Mouse (Mus musculus) neutrophil, adult 5-6 weeks (primary cell): ENCODE data around the gene Cyp20a1. TPM values are rescaled to one million over a fixed set of nuclear protein-coding genes. Genes with fewer than 3 reads are reported as not detected.

Experiments used
- ATAC-seq: fragments of 151-379, 151-347 bp; 2 replicates; pipeline ENCODE4 v1.8.0; 2017; ENCODE audit warnings: mild to moderate bottlenecking, moderate TSS enrichment; ENCODE audit not compliant: insufficient number of reproducible peaks, poor library complexity, low FRiP score, severe bottlenecking; ENCODE audit errors: extremely low read depth
- total RNA-seq: library from RNA; stranded (forward); fragments of 200-1000 nt; gene quantifications from 2 replicates; pipeline ENCODE4 v1.2.3, GENCODE M21; 2017

Cyp20a1 gene
- total RNA-seq, 1 experiment from 2014 or later: 12.5 TPM

- no peak for ATAC-seq
Measured at GRCm38 (mm10) chr1:60432497-60432896, 89.4 kb downstream of the Cyp20a1 start.

Other genes with a start within 250 kb of the Cyp20a1 start
- 13.8 and 20.1 TPM in 2 replicates for gene Carf, start 245.1 kb upstream of the Cyp20a1 start, total RNA-seq
- 18.6 and 26.3 TPM in 2 replicates for gene Wdr12, start 244.7 kb upstream of the Cyp20a1 start, total RNA-seq
- 33.4 and 34.4 TPM in 2 replicates for gene Nbeal1, start 162.7 kb upstream of the Cyp20a1 start, total RNA-seq
- 3.4 and 5.4 TPM in 2 replicates for gene Abi2, start 66.3 kb downstream of the Cyp20a1 start, total RNA-seq
- 1.1 and 2.7 TPM in 2 replicates for gene Raph1, start 223.8 kb downstream of the Cyp20a1 start, total RNA-seq